Mouse (Mus musculus) C2C12 (cell line): ENCODE data around the gene Crybb2. TPM values are rescaled to one million over a fixed set of nuclear protein-coding genes. Genes with fewer than 3 reads are reported as not detected.

ENCODE experiments used
- H3K27me3 ChIP-seq: one replicate; pipeline ENCODE4 v1.6.1; 2011; ENCODE audit not compliant: control insufficient read depth, insufficient read depth, insufficient read length
- H3K36me3 ChIP-seq: one replicate; pipeline ENCODE4 v1.6.1; 2011; ENCODE audit not compliant: control insufficient read depth, insufficient read depth
- H3K4me3 ChIP-seq: one replicate; pipeline ENCODE4 v1.5.1; 2011; ENCODE audit warnings: mild to moderate bottlenecking, control low read depth; ENCODE audit not compliant: poor library complexity, insufficient read depth, severe bottlenecking
- H3K79me2 ChIP-seq: one replicate; pipeline ENCODE4 v1.6.1; 2011; ENCODE audit not compliant: control insufficient read depth, insufficient read depth
- H3K79me3 ChIP-seq: one replicate; pipeline ENCODE4 v1.6.1; 2011; ENCODE audit warnings: low read depth, control low read depth
- H3ac ChIP-seq: one replicate; pipeline ENCODE3; 2011; ENCODE audit warnings: low read depth; ENCODE audit not compliant: control insufficient read depth, insufficient read length
- CEBPB ChIP-seq: IDR thresholded peaks from one replicate; pipeline ENCODE4 v1.6.1; 2011; ENCODE audit warnings: low read depth, mild to moderate bottlenecking, control low read depth, moderate library complexity
- CTCF ChIP-seq: IDR thresholded peaks from one replicate; pipeline ENCODE4 v1.5.1; 2011; ENCODE audit not compliant: control insufficient read depth, insufficient read depth, insufficient read length
- FOSL1 ChIP-seq: IDR thresholded peaks from one replicate; pipeline ENCODE4 v1.8.0; 2011; ENCODE audit warnings: mild to moderate bottlenecking, low read length; ENCODE audit not compliant: poor library complexity, insufficient read depth, severe bottlenecking
- MAX ChIP-seq: IDR thresholded peaks from one replicate; pipeline ENCODE4 v1.6.1; 2011; ENCODE audit warnings: mild to moderate bottlenecking, control low read depth
- MYOD1 ChIP-seq: IDR thresholded peaks from one replicate; pipeline ENCODE4 v1.6.1; 2011; ENCODE audit warnings: low read depth; ENCODE audit not compliant: control insufficient read depth, insufficient read length
- MYOG ChIP-seq: IDR thresholded peaks from one replicate; pipeline ENCODE4 v1.6.1; 2011; ENCODE audit not compliant: control insufficient read depth, insufficient read length; ENCODE audit errors: extremely low read depth
- USF1 ChIP-seq: IDR thresholded peaks from one replicate; pipeline ENCODE4 v1.6.1; 2011; ENCODE audit warnings: low read depth, mild to moderate bottlenecking, control low read depth, moderate library complexity
- polyA plus RNA-seq: library from polyadenylated mRNA; unstranded; fragments of >200 nt; fragmentation: generic; extraction: Trizol; gene quantifications from one replicate; pipeline ENCODE4 v1.2.1, GENCODE M21; 2012; ENCODE audit warnings: missing spikeins

Crybb2 gene
- polyA plus RNA-seq, 1 experiment = not detected

DNA sequence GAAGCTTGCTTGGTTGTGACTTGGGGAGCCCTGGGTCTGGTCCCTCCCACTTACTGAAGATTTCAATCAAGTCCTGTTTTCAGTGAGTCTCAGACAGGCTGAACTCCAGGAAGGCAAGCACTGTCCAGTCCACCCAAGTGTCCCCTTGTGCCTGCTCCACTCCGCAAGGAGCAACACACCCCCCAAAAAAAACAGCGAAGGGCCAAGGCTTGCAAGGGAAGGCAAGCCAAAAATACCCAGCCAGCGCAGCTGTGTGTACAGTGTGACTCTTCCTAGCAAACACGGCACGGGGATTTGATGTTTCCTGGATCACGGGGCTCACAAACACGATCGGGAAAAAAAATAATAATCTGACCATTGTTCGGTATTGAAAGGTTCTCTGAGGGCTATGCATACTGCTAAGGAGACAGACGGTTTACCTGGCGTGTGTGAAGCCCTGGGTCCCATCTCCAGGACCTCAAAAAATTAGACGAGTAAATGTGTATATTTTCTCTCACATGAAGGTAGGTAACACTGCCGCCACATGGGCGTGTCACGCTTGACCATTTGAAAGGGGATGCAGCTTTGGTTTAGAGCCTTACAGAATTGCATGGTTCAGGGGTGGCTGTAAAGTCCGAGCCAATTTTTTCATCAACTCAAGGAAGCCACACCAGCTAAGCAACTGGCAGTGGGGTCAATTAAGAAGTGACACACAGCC is 55.7 kb downstream of the Crybb2 start:
- H3K4me3 ChIP-seq = no peak overlapping the region
- peaks cover 28% of the 10 kb centered on the region for H3K27me3 ChIP-seq
- H3K36me3 ChIP-seq = no peaks in the 10 kb centered on the region
- TF ChIP-seq CTCF = no peak
- TF ChIP-seq USF1 = no peak
- TF ChIP-seq FOSL1 = no peak
- no peaks in the 10 kb centered on the region for H3K79me2 ChIP-seq
- no peaks in the 10 kb centered on the region for H3K79me3 ChIP-seq
- no peak overlapping the region for H3ac ChIP-seq

DNA sequence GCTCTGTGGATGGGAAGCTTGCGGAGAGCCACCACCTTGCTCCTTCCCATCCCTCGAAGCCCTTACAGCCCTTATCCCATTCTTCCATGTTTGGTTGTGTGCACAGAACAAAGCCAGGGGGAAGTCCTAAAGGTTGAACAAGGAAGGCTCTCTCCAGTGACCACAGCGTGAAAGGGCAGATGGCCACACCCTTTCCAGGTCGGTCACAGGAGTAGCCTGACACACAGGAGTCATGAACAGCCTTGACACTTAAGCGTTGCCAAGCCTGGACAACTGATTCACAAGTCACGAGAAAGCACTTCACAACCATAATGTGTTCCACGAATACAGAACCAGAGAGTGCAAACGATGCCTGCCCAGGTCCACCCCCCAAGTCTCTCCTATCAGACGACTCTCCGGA is 58.0 kb downstream of the Crybb2 start:
- no peaks in the 10 kb centered on the region for H3K79me2 ChIP-seq

DNA sequence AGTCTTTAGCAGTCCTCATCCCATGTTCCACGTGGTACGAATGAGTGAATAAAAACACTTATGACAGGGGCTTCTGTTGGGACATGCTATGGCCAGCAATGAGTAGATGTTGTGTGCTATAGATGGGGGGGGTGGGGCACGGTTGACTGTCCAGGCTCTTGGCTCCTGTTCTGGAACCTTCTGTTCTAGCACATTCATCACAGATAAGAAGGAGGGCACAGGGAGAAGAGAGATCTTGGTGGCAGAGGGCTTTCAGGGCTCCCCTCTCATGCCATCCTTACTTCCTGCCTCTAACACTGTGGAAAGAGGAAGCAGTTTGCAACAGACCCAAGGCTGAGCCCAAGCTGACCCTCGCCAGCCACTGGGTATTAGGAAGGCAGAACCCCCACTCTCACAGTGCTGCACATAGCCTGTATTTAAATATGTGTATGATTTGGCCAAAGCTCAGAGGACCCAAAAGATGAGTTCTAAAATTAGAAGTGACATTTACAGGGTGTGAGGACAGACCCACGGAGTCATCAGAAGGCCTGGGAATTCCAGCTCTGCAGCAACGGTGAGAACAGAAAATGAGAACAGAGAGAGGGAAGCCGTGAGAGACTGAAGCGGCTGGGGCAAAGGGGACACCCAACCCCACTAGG is 60.6 kb downstream of the Crybb2 start:
- no peaks in the 10 kb centered on the region for H3K36me3 ChIP-seq
- H3K27me3 ChIP-seq = peaks cover 26% of the 10 kb centered on the region
- no peaks in the 10 kb centered on the region for H3K79me3 ChIP-seq
- H3ac ChIP-seq = no peak overlapping the region
- TF ChIP-seq USF1 = no peak
- no peak for TF ChIP-seq CEBPB
- TF ChIP-seq FOSL1 = no peak
- TF ChIP-seq CTCF = no peak
- no peak for TF ChIP-seq MYOD1
- TF ChIP-seq MYOG = no peak
- no peak overlapping the region for H3K4me3 ChIP-seq
- H3K79me2 ChIP-seq = no peaks in the 10 kb centered on the region

More for the DNA sequence above, 58.0 kb downstream of the Crybb2 start:
- no peak overlapping the region for H3K4me3 ChIP-seq
- H3K36me3 ChIP-seq = no peaks in the 10 kb centered on the region
- TF ChIP-seq CEBPB = no peak
- no peak for TF ChIP-seq MAX
- TF ChIP-seq USF1 = no peak
- no peak for TF ChIP-seq FOSL1
- no peak for TF ChIP-seq CTCF
- H3K79me3 ChIP-seq = no peaks in the 10 kb centered on the region
- no peak overlapping the region for H3ac ChIP-seq
- H3K27me3 ChIP-seq = peaks cover 30% of the 10 kb centered on the region

DNA sequence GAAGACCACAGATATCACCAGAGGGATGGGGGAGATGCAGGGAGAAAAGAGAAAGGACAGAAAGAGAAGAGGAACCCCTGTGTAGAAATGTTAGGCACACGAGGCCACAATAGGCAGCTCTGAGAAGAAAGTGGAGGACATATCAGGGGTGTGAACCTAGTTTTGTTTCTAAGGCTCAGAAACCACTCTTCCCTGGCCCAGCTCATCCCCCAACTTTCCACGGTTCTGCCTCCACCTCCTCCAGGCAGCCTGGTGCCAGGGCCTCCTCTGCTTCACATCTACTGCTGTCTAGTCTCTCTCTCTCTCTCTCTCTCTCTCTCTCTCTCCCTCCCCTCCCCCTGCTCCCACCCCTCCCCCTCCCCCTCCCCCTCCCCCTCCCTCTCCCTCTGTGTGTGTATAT is 61.4 kb downstream of the Crybb2 start:
- no peaks in the 10 kb centered on the region for H3K36me3 ChIP-seq
- no peaks in the 10 kb centered on the region for H3K79me3 ChIP-seq
- TF ChIP-seq MYOG (no peak), MYOD1 (no peak), FOSL1 (no peak), CTCF (no peak), USF1 (no peak), MAX (no peak), CEBPB (no peak)
- no peaks in the 10 kb centered on the region for H3K79me2 ChIP-seq
- H3K27me3 ChIP-seq = peaks cover 21% of the 10 kb centered on the region
- no peak overlapping the region for H3ac ChIP-seq
- no peak overlapping the region for H3K4me3 ChIP-seq

Other genes starting within 250 kb of the Crybb2 start
- gene Myo18b, start 173.8 kb downstream of the Crybb2 start, polyA plus RNA-seq = not detected
- not detected for gene Grk3, start 54.3 kb downstream of the Crybb2 start, polyA plus RNA-seq
- gene Crybb3, start 11.5 kb upstream of the Crybb2 start, polyA plus RNA-seq = not detected
- gene 2900026A02Rik, start 151.1 kb upstream of the Crybb2 start, polyA plus RNA-seq = 8.4 TPM
- not detected for gene Tmem211, start 156.8 kb upstream of the Crybb2 start, polyA plus RNA-seq
- gene Sgsm1, start 240.7 kb upstream of the Crybb2 start, polyA plus RNA-seq = 1.9 TPM